10 mouse cellular contexts compared by ENCODE assay signal in the genomic region with DNA sequence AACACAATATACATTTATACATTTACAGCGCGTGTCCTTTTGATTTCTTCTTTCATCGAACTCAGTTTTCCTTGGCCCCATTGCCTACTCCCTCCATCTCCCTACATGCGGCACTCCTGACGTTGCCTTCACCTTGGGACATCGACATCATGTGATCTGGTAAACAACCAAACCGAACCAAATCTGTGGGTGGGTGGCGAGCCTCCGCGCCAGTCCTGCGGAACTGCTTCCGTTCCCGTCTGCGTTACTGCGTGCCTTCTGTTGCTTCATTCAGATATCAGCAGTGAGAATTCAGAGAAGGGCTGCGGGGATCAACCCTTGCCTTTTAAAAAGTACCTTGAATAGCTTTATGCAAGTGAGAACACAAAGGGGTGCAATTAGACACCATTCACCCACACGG. TPM values are rescaled to one million over a fixed set of nuclear protein-coding genes. Genes with fewer than 3 reads are reported as not detected.
DNase-seq lines count a peak whose midpoint lies in the region; ATAC-seq and TF ChIP-seq lines count a peak whose summit lies in the region.
"Had no signal": no experiment of that assay in that cellular context is flagged by ENCODE, and none has a peak within 500 bp of the region (broad histone marks: within the 10 kb centered on the region; RNA-seq: fewer than 3 reads in every experiment).

No protein-coding gene starts in this region.

- H3K27ac ChIP-seq in heart, embryonic 11.5 days (ENCODE audit: low read depth, low read length) = peak overlapping the region; percentile 35; the same call in 1 of the 2 replicates
- no peak overlapping the region for H3K27ac ChIP-seq in cortical plate, adult 2 months (ENCODE audit: insufficient read depth, low read length)
- H3K27ac ChIP-seq in hindbrain, embryonic 13.5 days = no peak overlapping the region
- H3K27ac ChIP-seq in midbrain, embryonic 14.5 days (replicated peaks; ENCODE audit: low read depth, low read length) = no peak overlapping the region
- H3K27ac ChIP-seq in stomach, postnatal 0 days (replicated peaks) = no peak overlapping the region
- H3K27ac ChIP-seq: lung, embryonic 15.5 days had no signal

- no peak overlapping the region for H3K4me3 ChIP-seq in heart, embryonic 11.5 days (ENCODE audit: low read depth, low read length)
- peak overlapping the region; percentile 52 for H3K4me3 ChIP-seq in cortical plate, adult 2 months (ENCODE audit: insufficient read depth, low read length)
- peak overlapping the region; percentile 22 for H3K4me3 ChIP-seq in hindbrain, embryonic 13.5 days
- H3K4me3 ChIP-seq in midbrain, embryonic 14.5 days (replicated peaks; ENCODE audit: low read depth, low read length) = no peak overlapping the region
- H3K4me3 ChIP-seq in stomach, postnatal 0 days (ENCODE audit: low read depth, low read length) = no peak overlapping the region
- H3K4me3 ChIP-seq: lung, embryonic 15.5 days had no signal

- H3K9ac ChIP-seq in heart, embryonic 11.5 days (ENCODE audit: low read depth, low read length) = no peak overlapping the region
- H3K9ac ChIP-seq in hindbrain, embryonic 13.5 days = peak overlapping the region; percentile 43
- H3K9ac ChIP-seq in midbrain, embryonic 14.5 days (replicated peaks; ENCODE audit: low read length) = no peak overlapping the region
- no peak overlapping the region for H3K9ac ChIP-seq in stomach, postnatal 0 days (ENCODE audit: low read length)
- H3K9ac ChIP-seq: lung, embryonic 15.5 days had no signal

- no peak for TF ChIP-seq CTCF in cortical plate, adult 2 months (IDR thresholded peaks at IDR 0.05; ENCODE audit: extremely low read depth, insufficient read depth, low read length)
- TF ChIP-seq CTCF in stomach, postnatal 0 days (IDR thresholded peaks at IDR 0.05; ENCODE audit: low read depth) = no peak

- DNase-seq in heart, adult 8-10 months (ENCODE audit: low spot score) = no peak
- no peak for DNase-seq in midbrain, embryonic 14.5 days
- no peak for DNase-seq in natural killer cell, adult 2 months (ENCODE audit: low spot score in 2 of 2)
- DNase-seq in ovary, postnatal 10 days (ENCODE audit: low spot score) = no peak
- DNase-seq in stomach, postnatal 0 days (ENCODE audit: low spot score) = no peak
- DNase-seq: kidney, postnatal 10 days had no signal

- no peaks in the 10 kb centered on the region for H3K27me3 ChIP-seq in heart, embryonic 11.5 days (ENCODE audit: control insufficient read depth, insufficient read depth, low read length)
- peaks cover 6% of the 10 kb centered on the region; the same call in 1 of the 2 replicates for H3K27me3 ChIP-seq in hindbrain, embryonic 13.5 days
- no peaks in the 10 kb centered on the region for H3K27me3 ChIP-seq in midbrain, embryonic 14.5 days (ENCODE audit: control insufficient read depth, insufficient read depth, low read length)
- H3K27me3 ChIP-seq in stomach, postnatal 0 days (ENCODE audit: control insufficient read depth, insufficient read depth, low read length) = no peaks in the 10 kb centered on the region

- no peaks in the 10 kb centered on the region for H3K36me3 ChIP-seq in heart, embryonic 11.5 days (ENCODE audit: control insufficient read depth, insufficient read depth, low read length)
- H3K36me3 ChIP-seq in hindbrain, embryonic 13.5 days = no peaks in the 10 kb centered on the region
- H3K36me3 ChIP-seq in midbrain, embryonic 14.5 days (ENCODE audit: control insufficient read depth, insufficient read depth, low read length) = no peaks in the 10 kb centered on the region
- H3K36me3 ChIP-seq in stomach, postnatal 0 days (ENCODE audit: control insufficient read depth, insufficient read depth, low read length) = no peaks in the 10 kb centered on the region
- H3K36me3 ChIP-seq: lung, embryonic 15.5 days had no signal

- H3K4me1 ChIP-seq in heart, embryonic 11.5 days (ENCODE audit: control insufficient read depth, insufficient read depth, low read length) = 0 out of 2 replicates have a peak, but pooled peaks cover 7% of the 10 kb centered on the region
- H3K4me1 ChIP-seq in cortical plate, adult 2 months (ENCODE audit: control insufficient read depth, insufficient read depth, low read length) = no peaks in the 10 kb centered on the region
- peaks cover 10% of the 10 kb centered on the region; the same call in 1 of the 2 replicates for H3K4me1 ChIP-seq in hindbrain, embryonic 13.5 days (replicated peaks)
- H3K4me1 ChIP-seq in midbrain, embryonic 14.5 days (ENCODE audit: control insufficient read depth, insufficient read depth, low read length) = no peaks in the 10 kb centered on the region
- no peaks in the 10 kb centered on the region for H3K4me1 ChIP-seq in stomach, postnatal 0 days (replicated peaks; ENCODE audit: control insufficient read depth, insufficient read depth)

- no peak for ATAC-seq in heart, embryonic 11.5 days (replicated peaks; ENCODE audit: insufficient number of reproducible peaks, low FRiP score, low TSS enrichment)
- ATAC-seq in hindbrain, embryonic 13.5 days (ENCODE audit: low FRiP score) = no peak
- no peak for ATAC-seq in midbrain, embryonic 14.5 days (ENCODE audit: low FRiP score, low TSS enrichment)
- no peak for ATAC-seq in stomach, postnatal 0 days (ENCODE audit: low FRiP score, low TSS enrichment)

- 56% methylated on average over 17 of the region's 17 CpGs for WGBS in heart, embryonic 11.5 days (ENCODE audit: insufficient replicate concordance)
- whole genome bisulfite sequencing in hindbrain, embryonic 13.5 days = 29% methylated on average over 17 of the region's 17 CpGs
- WGBS in midbrain, embryonic 14.5 days = 51% methylated on average over 17 of the region's 17 CpGs
- WGBS in stomach, postnatal 0 days = 64% methylated on average over 17 of the region's 17 CpGs

- no peak overlapping the region for H3K4me2 ChIP-seq in heart, embryonic 11.5 days
- H3K4me2 ChIP-seq in hindbrain, embryonic 13.5 days = peak overlapping the region; percentile 46
- H3K4me2 ChIP-seq in midbrain, embryonic 14.5 days (ENCODE audit: low read length) = peak overlapping the region; percentile 34
- no peak overlapping the region for H3K4me2 ChIP-seq in stomach, postnatal 0 days (replicated peaks; ENCODE audit: low read depth)
- H3K4me2 ChIP-seq: lung, embryonic 15.5 days had no signal

- no peak for TF ChIP-seq POLR2A in cortical plate, adult 2 months (IDR thresholded peaks at IDR 0.05; ENCODE audit: extremely low read depth, insufficient read depth, low read length)

- TF ChIP-seq EP300 in stomach, postnatal 0 days (optimal IDR thresholded peaks at IDR 0.05) = no peak

- H3K9me3 ChIP-seq in heart, embryonic 11.5 days (replicated peaks; ENCODE audit: control insufficient read depth, low read length) = no peaks in the 10 kb centered on the region
- no peaks in the 10 kb centered on the region for H3K9me3 ChIP-seq in hindbrain, embryonic 13.5 days
- no peaks in the 10 kb centered on the region for H3K9me3 ChIP-seq in midbrain, embryonic 14.5 days (ENCODE audit: control insufficient read depth, low read length)
- H3K9me3 ChIP-seq in stomach, postnatal 0 days (ENCODE audit: control insufficient read depth, low read length) = no peaks in the 10 kb centered on the region
- H3K9me3 ChIP-seq: lung, embryonic 15.5 days had no signal

RNA-seq across cellular contexts. Expression of a gene that starts 7.9 kb away (rescaled TPM):
- 450 and 606 TPM in 2 replicates for polyA plus RNA-seq in heart, embryonic 11.5 days (2014; fragmentation: Nextera tagmentation; extraction: Ambion mirVana)
- total RNA-seq in heart, adult 8-10 months (2022) = 1,000 to 10,000 TPM in 2 of 4 experiments, 100 to 1,000 TPM in 2; 472 to 1,222 (median 1,005) TPM
- 0.10 TPM in 1 of 2 replicates, not detected in the other for polyA plus RNA-seq in cortical plate, adult 2 months (2012; rRNA removed)
- 0.14 and 0.35 TPM in 2 replicates for polyA plus RNA-seq in hindbrain, embryonic 13.5 days (2015; fragmentation: Nextera tagmentation; extraction: Ambion mirVana)
- polyA plus RNA-seq in midbrain, embryonic 14.5 days (2014; fragmentation: Nextera tagmentation; extraction: Ambion mirVana) = 0.14 TPM in 1 of 2 replicates, not detected in the other
- polyA plus RNA-seq in stomach, postnatal 0 days (2015; fragmentation: Nextera tagmentation; extraction: Ambion mirVana) = 0.21 and 0.22 TPM in 2 replicates

RNA-seq across cellular contexts. Expression of a gene that starts 28.5 kb away (rescaled TPM):
- polyA plus RNA-seq in heart, embryonic 11.5 days (2014; fragmentation: Nextera tagmentation; extraction: Ambion mirVana) = 53.3 and 55.6 TPM in 2 replicates
- 10 to 100 TPM; 12.7 to 16.2 (median 15.0) TPM for total RNA-seq in heart, adult 8-10 months (2022)
- 21.0 and 21.8 TPM in 2 replicates for polyA plus RNA-seq in cortical plate, adult 2 months (2012; rRNA removed)
- polyA plus RNA-seq in hindbrain, embryonic 13.5 days (2015; fragmentation: Nextera tagmentation; extraction: Ambion mirVana) = 75.1 and 78.1 TPM in 2 replicates
- polyA plus RNA-seq in midbrain, embryonic 14.5 days (2014; fragmentation: Nextera tagmentation; extraction: Ambion mirVana) = 71.7 and 74.3 TPM in 2 replicates
- 34.4 and 36.6 TPM in 2 replicates for polyA plus RNA-seq in stomach, postnatal 0 days (2015; fragmentation: Nextera tagmentation; extraction: Ambion mirVana)

RNA-seq across cellular contexts. Expression of a gene that starts 54.7 kb away (rescaled TPM):
- polyA plus RNA-seq in heart, embryonic 11.5 days (2014; fragmentation: Nextera tagmentation; extraction: Ambion mirVana) = not detected in 2 replicates
- total RNA-seq in heart, adult 8-10 months (2022) = under 1 TPM; 0.37 to 0.47 (median 0.39) TPM
- polyA plus RNA-seq in cortical plate, adult 2 months (2012; rRNA removed) = 7.7 TPM in 2 replicates
- polyA plus RNA-seq in hindbrain, embryonic 13.5 days (2015; fragmentation: Nextera tagmentation; extraction: Ambion mirVana) = 8.3 and 8.8 TPM in 2 replicates
- 5.0 and 5.6 TPM in 2 replicates for polyA plus RNA-seq in midbrain, embryonic 14.5 days (2014; fragmentation: Nextera tagmentation; extraction: Ambion mirVana)
- 0.02 and 0.06 TPM in 2 replicates for polyA plus RNA-seq in stomach, postnatal 0 days (2015; fragmentation: Nextera tagmentation; extraction: Ambion mirVana)

Comparison
In these comparisons a context has a peak if more than half of its experiments do, and no peak if none do; other contexts are left out.
1. H3K4me2 ChIP-seq: peak in hindbrain, embryonic 13.5 days (single experiment) and midbrain, embryonic 14.5 days (single experiment); none in heart, embryonic 11.5 days (single experiment) and stomach, postnatal 0 days (single experiment).
2. H3K4me3 ChIP-seq: peak in cortical plate, adult 2 months (single experiment) and hindbrain, embryonic 13.5 days (single experiment); none in heart, embryonic 11.5 days (single experiment), midbrain, embryonic 14.5 days (single experiment) and stomach, postnatal 0 days (single experiment).
3. RNA of a gene that starts 7.9 kb away (polyA plus RNA-seq): 450 to 606 TPM in heart, embryonic 11.5 days; 0.21 to 0.22 TPM in stomach, postnatal 0 days, 0.14 TPM in midbrain, embryonic 14.5 days, 0.14 to 0.35 TPM in hindbrain, embryonic 13.5 days and 0.10 TPM in cortical plate, adult 2 months; every median in the first group is over 100 times any median in the second.